Mouse (Mus musculus): ENCODE data around the gene Wwox. TPM values are rescaled to one million over a fixed set of nuclear protein-coding genes. Genes with fewer than 3 reads are reported as not detected.

Wwox gene
- total and polyA plus RNA-seq, 3 experiments: 7.8 to 11.5 (median 9.1) TPM

DNA sequence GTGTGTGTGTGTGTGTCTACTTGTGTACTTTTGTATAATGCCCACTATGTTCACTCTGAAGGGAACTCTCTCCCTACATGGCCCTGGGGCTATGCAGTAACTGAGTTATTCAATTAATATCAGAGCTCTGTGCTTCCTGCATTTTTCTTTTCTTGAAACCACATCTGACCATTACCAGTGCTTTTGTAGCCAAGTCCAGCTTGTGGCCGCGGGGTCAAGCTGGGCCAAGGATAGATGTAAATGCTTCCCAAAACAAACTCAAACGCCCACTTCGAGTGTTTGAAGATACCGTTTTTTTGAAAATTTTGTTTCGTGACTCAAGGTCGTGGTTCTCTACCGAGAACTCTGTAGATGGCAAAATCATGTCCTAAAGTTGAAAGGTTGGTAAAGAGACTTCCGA, 337.2 kb downstream of the Wwox start:
- in situ Hi-C loops (cut with MboI; ENCODE audit: low pct_ligation_motif_present, low pct_unique_long_range_greater_than_20kb, low sequenced_read_pairs) (loop anchor here (10.0 kb wide), 1 partner anchor 198 kb away; no protein-coding TSS in a partner anchor), dilution Hi-C loops (cut with MboI; ENCODE audit: extremely low pct_ligation_motif_present, extremely low pct_unique_long_range_greater_than_20kb, low sequenced_read_pairs) (no loop called here)
- Histone ChIP-seq H3K27me3 (replicated peaks) (no peaks in the 10 kb centered on the region), H3K9ac (ENCODE audit: insufficient read depth, low read depth) (no peak overlapping the region), H3K9me3 (replicated peaks; ENCODE audit: low read length) (no peaks in the 10 kb centered on the region), H3K4me2 (ENCODE audit: insufficient read depth, low read depth, poor library complexity, severe bottlenecking) (no peak overlapping the region), H3K79me2 (replicated peaks; ENCODE audit: control insufficient read depth, extremely low read depth, insufficient read depth, poor library complexity, severe bottlenecking) (no peaks in the 10 kb centered on the region), H3K27ac (ENCODE audit: insufficient read depth, low read depth) (no peak overlapping the region), H3K4me1 (ENCODE audit: control insufficient read depth in 1 of 2, insufficient read depth in 2 of 2) (no peaks in the 10 kb centered on the region), H3K4me3 (replicated peaks in 1 of 3; ENCODE audit: low read depth in 2 of 3, low read length in 2 of 3, poor library complexity in 1 of 3) (no peak overlapping the region), H3K36me3 (replicated peaks in 1 of 2; ENCODE audit: control insufficient read depth in 1 of 2, insufficient read depth in 1 of 2, low read length in 1 of 2) (no peaks in the 10 kb centered on the region)
- TF ChIP-seq MAX (IDR thresholded peaks at IDR 0.05; ENCODE audit: low read length) (no peak), CHD1 (IDR thresholded peaks at IDR 0.05; ENCODE audit: low read depth, low read length) (no peak), ZMIZ1 (IDR thresholded peaks at IDR 0.05; ENCODE audit: low read depth, low read length) (no peak), RCOR1 (conservative IDR thresholded peaks at IDR 0.05; ENCODE audit: low read depth, low read length) (no peak), USF1 (IDR thresholded peaks at IDR 0.05; ENCODE audit: low read depth, low read length) (no peak), ZKSCAN1 (IDR thresholded peaks at IDR 0.05; ENCODE audit: borderline replicate concordance, low read depth, low read length) (no peak)
- no peak for DNase-seq (ENCODE audit: extremely low read depth)

DNA sequence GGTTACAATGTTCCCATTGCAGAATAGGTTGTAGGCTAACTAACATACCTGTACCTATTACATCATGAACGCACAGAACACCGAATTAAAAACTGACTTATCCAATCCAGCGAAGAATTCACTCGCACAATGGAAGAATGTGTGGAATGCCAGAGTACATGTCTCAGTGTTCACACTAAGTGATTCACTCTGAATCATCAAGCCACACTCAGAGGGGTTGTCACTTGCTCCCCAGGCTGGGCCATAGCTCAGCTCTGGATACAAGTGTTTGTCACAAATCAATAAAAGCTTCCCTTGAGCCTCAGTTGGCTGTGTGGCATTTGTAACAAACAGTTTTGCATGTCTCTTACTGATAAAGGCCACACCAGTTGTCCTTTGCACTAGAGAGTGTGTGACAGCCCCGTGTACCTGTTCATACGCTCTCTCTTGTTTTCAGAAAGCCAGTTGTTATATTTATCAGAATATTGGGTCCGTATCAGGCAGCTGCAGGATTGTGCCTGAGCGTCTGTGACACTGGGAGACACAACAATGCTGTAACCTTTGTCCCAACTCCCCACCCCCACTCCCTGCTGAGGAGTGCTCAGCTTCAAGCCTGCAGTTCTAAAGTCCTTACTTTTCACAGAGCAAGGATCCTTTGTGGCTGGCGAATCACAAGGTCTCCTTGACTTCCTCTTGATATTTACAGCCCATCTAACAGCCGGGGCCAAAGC, 338.0 kb downstream of the Wwox start:
- Histone ChIP-seq H3K27ac (ENCODE audit: insufficient read depth, low read depth) (no peak overlapping the region), H3K36me3 (replicated peaks in 1 of 2; ENCODE audit: control insufficient read depth in 1 of 2, insufficient read depth in 1 of 2, low read length in 1 of 2) (no peaks in the 10 kb centered on the region), H3K79me2 (replicated peaks; ENCODE audit: control insufficient read depth, extremely low read depth, insufficient read depth, poor library complexity, severe bottlenecking) (no peaks in the 10 kb centered on the region), H3K4me3 (replicated peaks in 1 of 3; ENCODE audit: low read depth in 2 of 3, low read length in 2 of 3, poor library complexity in 1 of 3) (no peak overlapping the region), H3K9ac (ENCODE audit: insufficient read depth, low read depth) (no peak overlapping the region), H3K4me1 (ENCODE audit: control insufficient read depth in 1 of 2, insufficient read depth in 2 of 2) (no peaks in the 10 kb centered on the region), H3K9me3 (replicated peaks; ENCODE audit: low read length) (no peaks in the 10 kb centered on the region), H3K27me3 (replicated peaks) (no peaks in the 10 kb centered on the region), H3K4me2 (ENCODE audit: insufficient read depth, low read depth, poor library complexity, severe bottlenecking) (no peak overlapping the region)
- dilution Hi-C loops (cut with MboI; ENCODE audit: extremely low pct_ligation_motif_present, extremely low pct_unique_long_range_greater_than_20kb, low sequenced_read_pairs) (no loop called here), in situ Hi-C loops (cut with MboI; ENCODE audit: low pct_ligation_motif_present, low pct_unique_long_range_greater_than_20kb, low sequenced_read_pairs) (loop anchor here (10.0 kb wide), 1 partner anchor 197 kb away; no protein-coding TSS in a partner anchor)
- DNase-seq (ENCODE audit: extremely low read depth): no peak
- TF ChIP-seq ZC3H11A (IDR thresholded peaks at IDR 0.05; ENCODE audit: low read depth, low read length) (no peak), POLR2AphosphoS2 (IDR thresholded peaks at IDR 0.05; ENCODE audit: low read depth, low read length) (no peak), BHLHE40 (IDR thresholded peaks at IDR 0.05; ENCODE audit: low read depth, low read length) (no peak)

DNA sequence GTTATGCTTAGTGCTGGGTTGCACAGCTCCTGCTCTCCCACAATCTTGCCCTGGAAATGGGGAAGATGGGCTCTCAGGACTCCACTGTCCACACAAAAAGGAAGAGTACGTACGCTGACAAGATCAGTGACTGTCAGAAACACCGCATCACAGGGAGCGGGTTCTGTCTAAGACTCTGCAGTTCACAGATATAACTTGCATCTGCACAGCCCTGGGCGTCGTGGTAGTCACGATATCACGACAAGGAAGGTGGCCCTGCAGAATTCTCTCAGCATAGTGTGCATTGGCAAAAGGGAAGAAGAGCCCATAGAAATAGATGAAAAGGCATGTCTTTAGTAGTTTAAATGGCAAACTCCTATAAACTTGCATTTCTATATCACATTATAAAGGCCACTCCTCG, 339.5 kb downstream of the Wwox start:
- no peak overlapping the region for H3K4me2 ChIP-seq (ENCODE audit: insufficient read depth, low read depth, poor library complexity, severe bottlenecking)
- no peak overlapping the region for H3K4me3 ChIP-seq (replicated peaks in 1 of 3; ENCODE audit: low read depth in 2 of 3, low read length in 2 of 3, poor library complexity in 1 of 3)
- H3K27me3 ChIP-seq (replicated peaks): no peaks in the 10 kb centered on the region
- dilution Hi-C loops (cut with MboI; ENCODE audit: extremely low pct_ligation_motif_present, extremely low pct_unique_long_range_greater_than_20kb, low sequenced_read_pairs): no loop called here
- in situ Hi-C loops (cut with MboI; ENCODE audit: low pct_ligation_motif_present, low pct_unique_long_range_greater_than_20kb, low sequenced_read_pairs): loop anchor here (10.0 kb wide), 1 partner anchor 196 kb away; no protein-coding TSS in a partner anchor
- TF ChIP-seq MAX (IDR thresholded peaks at IDR 0.05; ENCODE audit: low read length): no peak
- no peaks in the 10 kb centered on the region for H3K79me2 ChIP-seq (replicated peaks; ENCODE audit: control insufficient read depth, extremely low read depth, insufficient read depth, poor library complexity, severe bottlenecking)
- no peak overlapping the region for H3K9ac ChIP-seq (ENCODE audit: insufficient read depth, low read depth)
- no peak overlapping the region for H3K27ac ChIP-seq (ENCODE audit: insufficient read depth, low read depth)
- H3K4me1 ChIP-seq (ENCODE audit: control insufficient read depth in 1 of 2, insufficient read depth in 2 of 2): no peaks in the 10 kb centered on the region
- H3K36me3 ChIP-seq (replicated peaks in 1 of 2; ENCODE audit: control insufficient read depth in 1 of 2, insufficient read depth in 1 of 2, low read length in 1 of 2): no peaks in the 10 kb centered on the region
- H3K9me3 ChIP-seq (replicated peaks; ENCODE audit: low read length): no peaks in the 10 kb centered on the region
- DNase-seq (ENCODE audit: extremely low read depth): no peak
